Mouse (Mus musculus): ENCODE measurements around the gene Ccl22. TPM values are rescaled to one million over a fixed set of nuclear protein-coding genes. Genes with fewer than 3 reads are reported as not detected.

The Ccl22 gene
- total RNA-seq, 2 experiments from 2014 or later: not detected

- DNase-seq: no peak
Measured at GRCm38 (mm10) chr8:94734735-94735350, 10.5 kb upstream of the Ccl22 start.

GRCm38 (mm10) chr8:94735426-94736094, 9.8 kb upstream of the Ccl22 start:
- DNase-seq: no peak

- DNase-seq: no peak
Measured at GRCm38 (mm10) chr8:94739829-94740228, 5.6 kb upstream of the Ccl22 start.

- no peak for DNase-seq
Measured at GRCm38 (mm10) chr8:94740591-94740990, 4.8 kb upstream of the Ccl22 start.

- DNase-seq: no peak
Measured at GRCm38 (mm10) chr8:94741726-94742125, 3.7 kb upstream of the Ccl22 start.

- no peak for DNase-seq
Measured at GRCm38 (mm10) chr8:94744484-94744883, 906 bp upstream of the Ccl22 start.

GRCm38 (mm10) chr8:94744972-94745371, 418 bp upstream of the Ccl22 start:
- no peak for DNase-seq

GRCm38 (mm10) chr8:94746832-94747231, 1.4 kb downstream of the Ccl22 start:
- DNase-seq: no peak

- no peak for DNase-seq
Measured at GRCm38 (mm10) chr8:94748363-94748762, 3.0 kb downstream of the Ccl22 start.

- no peak for DNase-seq
Measured at GRCm38 (mm10) chr8:94749942-94750341, 4.6 kb downstream of the Ccl22 start.

- no peak for DNase-seq
Measured at GRCm38 (mm10) chr8:94751023-94751849, 5.8 kb downstream of the Ccl22 start.

- DNase-seq: no peak
Measured at GRCm38 (mm10) chr8:94754006-94754405, 8.6 kb downstream of the Ccl22 start.

GRCm38 (mm10) chr8:94754486-94754885, 9.1 kb downstream of the Ccl22 start:
- no peak for DNase-seq

GRCm38 (mm10) chr8:94767035-94767434, 21.6 kb downstream of the Ccl22 start:
- DNase-seq: no peak

GRCm38 (mm10) chr8:94770945-94771344, 25.6 kb downstream of the Ccl22 start:
- peak; percentile 31 for DNase-seq

GRCm38 (mm10) chr8:94771941-94772670, 26.7 kb downstream of the Ccl22 start, which contains the start of gene Cx3cl1:
Gene Cx3cl1, plus strand, starts transcription at chr8:94772009.
- peak; percentile 52 for DNase-seq

- DNase-seq: no peak
Measured at GRCm38 (mm10) chr8:94773048-94773447, 27.7 kb downstream of the Ccl22 start.

- DNase-seq: no peak
Measured at GRCm38 (mm10) chr8:94773700-94774171, 28.3 kb downstream of the Ccl22 start.

GRCm38 (mm10) chr8:94774601-94775000, 29.2 kb downstream of the Ccl22 start:
- DNase-seq: no peak

- DNase-seq: no peak
Measured at GRCm38 (mm10) chr8:94776346-94776745, 31.0 kb downstream of the Ccl22 start.

- DNase-seq: no peak
Measured at GRCm38 (mm10) chr8:94778036-94778435, 32.6 kb downstream of the Ccl22 start.

- DNase-seq: no peak
Measured at GRCm38 (mm10) chr8:94778473-94778872, 33.1 kb downstream of the Ccl22 start.

Measured in gastrocnemius, postnatal 10 days (tissue).